Mouse (Mus musculus) heart, embryonic 10.5 days (tissue): ENCODE data around the gene Tmem107. TPM values are rescaled to one million over a fixed set of nuclear protein-coding genes. Genes with fewer than 3 reads are reported as not detected.
A peak's percentile ranks its signal among the peaks of the same experiment; 100 is the strongest.

Source experiments
- DNase-seq: peaks from one replicate; pipeline ENCODE4 v3.0.0-alpha.2; 2017; ENCODE audit warnings: low spot score
- H3K27ac ChIP-seq: fragments of 300-500 bp; sonication (generic); 2 replicates; pipeline ENCODE4 v1.5.1; 2016; ENCODE audit warnings: mild to moderate bottlenecking
- H3K27me3 ChIP-seq: fragments of 300-500 bp; sonication (generic); 2 replicates; pipeline ENCODE4 v1.6.1; 2016; ENCODE audit warnings: mild to moderate bottlenecking; ENCODE audit not compliant: poor library complexity, insufficient read depth, severe bottlenecking
- H3K36me3 ChIP-seq: fragments of 300-500 bp; sonication (generic); 2 replicates; pipeline ENCODE4 v1.6.1; 2016; ENCODE audit warnings: mild to moderate bottlenecking, moderate library complexity
- H3K4me1 ChIP-seq: fragments of 300-500 bp; sonication (generic); 2 replicates; pipeline ENCODE4 v1.6.1; 2016; ENCODE audit warnings: mild to moderate bottlenecking
- H3K4me3 ChIP-seq: fragments of 300-500 bp; sonication (generic); 2 replicates; pipeline ENCODE4 v1.5.1; 2016; ENCODE audit warnings: mild to moderate bottlenecking, moderate library complexity
- H3K9me3 ChIP-seq: fragments of 300-500 bp; sonication (generic); 2 replicates; pipeline ENCODE4 v1.6.1; 2016; ENCODE audit warnings: mild to moderate bottlenecking, moderate library complexity
- WGBS: fragments of 180-500 bp; shearing (Covaris S2); methylation state at CpG from one replicate; pipeline ENCODE4 v1.1.7; 2016; 5-methylcytosine and 5-hydroxymethylcytosine counted together
- polyA plus RNA-seq: library from polyadenylated mRNA; unstranded; fragments of >200 nt; fragmentation: Nextera tagmentation; extraction: Ambion mirVana; gene quantifications from 2 replicates; pipeline ENCODE4 v1.2.1, GENCODE M21; 2016

Gene Tmem107
- polyA plus RNA-seq, 1 experiment from 2014 or later, result 30.4 TPM

- Histone ChIP-seq H3K4me3 (peak overlapping the region; percentile 96), H3K27ac (no peak overlapping the region), H3K27me3 (no peaks in the 10 kb centered on the region), H3K36me3 (peaks cover 44% of the 10 kb centered on the region), H3K4me1 (peaks cover 24% of the 10 kb centered on the region), H3K9me3 (no peaks in the 10 kb centered on the region)
- peak; percentile 75 for DNase-seq
- 90% methylated on average over 12 of the region's 12 CpGs for WGBS
These were observed 23.0 kb upstream of the Tmem107 start for GRCm38 (mm10) chr11:69047592-69047991.

- no peak overlapping the region for H3K27ac ChIP-seq
- H3K36me3 ChIP-seq, result peaks cover 50% of the 10 kb centered on the region
- no peaks in the 10 kb centered on the region for H3K9me3 ChIP-seq
- H3K4me1 ChIP-seq, result peaks cover 24% of the 10 kb centered on the region
- no peak overlapping the region for H3K4me3 ChIP-seq
- DNase-seq, result peak; percentile 70
- H3K27me3 ChIP-seq, result no peaks in the 10 kb centered on the region
- 90% methylated on average over 14 of the region's 14 CpGs for WGBS
These were observed 22.5 kb upstream of the Tmem107 start for GRCm38 (mm10) chr11:69048151-69048550.

GRCm38 (mm10) chr11:69050748-69051147 lies 19.9 kb upstream of the Tmem107 start:
- Histone ChIP-seq H3K27me3 (no peaks in the 10 kb centered on the region), H3K4me1 (peaks cover 24% of the 10 kb centered on the region), H3K27ac (no peak overlapping the region), H3K4me3 (no peak overlapping the region), H3K9me3 (no peaks in the 10 kb centered on the region), H3K36me3 (peaks cover 65% of the 10 kb centered on the region)
- 89% methylated on average over 8 of the region's 8 CpGs for WGBS
- DNase-seq, result peak; percentile 70

GRCm38 (mm10) chr11:69051771-69052170 lies 18.8 kb upstream of the Tmem107 start:
- Histone ChIP-seq H3K36me3 (peaks cover 65% of the 10 kb centered on the region), H3K27ac (no peak overlapping the region), H3K4me1 (peaks cover 21% of the 10 kb centered on the region), H3K9me3 (no peaks in the 10 kb centered on the region), H3K27me3 (no peaks in the 10 kb centered on the region), H3K4me3 (no peak overlapping the region)
- 89% methylated on average over 4 of the region's 4 CpGs for WGBS
- DNase-seq, result no peak

- no peaks in the 10 kb centered on the region for H3K9me3 ChIP-seq
- H3K36me3 ChIP-seq, result peaks cover 61% of the 10 kb centered on the region
- H3K4me3 ChIP-seq, result no peak overlapping the region
- H3K27me3 ChIP-seq, result no peaks in the 10 kb centered on the region
- 85% methylated on average over 2 of the region's 2 CpGs for WGBS
- peak; percentile 71 for DNase-seq
- no peak overlapping the region for H3K27ac ChIP-seq
- peaks cover 9% of the 10 kb centered on the region; the same call in 1 of the 2 replicates for H3K4me1 ChIP-seq
These were observed 17.7 kb upstream of the Tmem107 start for GRCm38 (mm10) chr11:69052824-69053421.

GRCm38 (mm10) chr11:69053848-69054247 lies 16.8 kb upstream of the Tmem107 start:
- Histone ChIP-seq H3K4me3 (no peak overlapping the region), H3K9me3 (no peaks in the 10 kb centered on the region), H3K36me3 (peaks cover 52% of the 10 kb centered on the region), H3K27me3 (no peaks in the 10 kb centered on the region), H3K27ac (no peak overlapping the region), H3K4me1 (peaks cover 10% of the 10 kb centered on the region)
- 72% methylated on average over 3 of the region's 3 CpGs for WGBS
- DNase-seq, result no peak

- peak; percentile 58 for DNase-seq
- peak overlapping the region; percentile 95; the same call in 1 of the 2 replicates for H3K27ac ChIP-seq
These were observed 12.3 kb upstream of the Tmem107 start for GRCm38 (mm10) chr11:69058265-69058664.

GRCm38 (mm10) chr11:69058729-69059356 lies 11.8 kb upstream of the Tmem107 start:
- 2% methylated on average over 19 of the region's 19 CpGs for WGBS
- peaks cover 9% of the 10 kb centered on the region; the same call in 1 of the 2 replicates for H3K36me3 ChIP-seq

More at GRCm38 (mm10) chr11:69058265-69058664, 12.3 kb upstream of the Tmem107 start:
- WGBS, result 72% methylated on average over 2 of the region's 2 CpGs
- peaks cover 15% of the 10 kb centered on the region for H3K36me3 ChIP-seq
- peaks cover 27% of the 10 kb centered on the region for H3K4me1 ChIP-seq
- H3K27me3 ChIP-seq, result no peaks in the 10 kb centered on the region
- peak overlapping the region; percentile 81 for H3K4me3 ChIP-seq
- no peaks in the 10 kb centered on the region for H3K9me3 ChIP-seq

GRCm38 (mm10) chr11:69059357-69059974 lies 11.1 kb upstream of the Tmem107 start, which contains the start of gene Borcs6:
Gene Borcs6, plus strand, starts transcription at chr11:69059717.
- under 1% methylated on average over 64 of the region's 64 CpGs for WGBS
- H3K4me3 ChIP-seq, result peak within 1 kb of the TSS; percentile 81
- H3K27ac ChIP-seq, result peak within 1 kb of the TSS; percentile 95
- H3K36me3 ChIP-seq, result 0 out of 2 replicates have a peak, but pooled peaks cover 2% of the 10 kb centered on the region
- H3K4me1 ChIP-seq, result peaks cover 34% of the 10 kb centered on the region
- H3K27me3 ChIP-seq, result no peaks in the 10 kb centered on the region
- H3K9me3 ChIP-seq, result no peaks in the 10 kb centered on the region
- peak; percentile 99 for DNase-seq

More at GRCm38 (mm10) chr11:69058729-69059356, 11.8 kb upstream of the Tmem107 start:
- peaks cover 27% of the 10 kb centered on the region for H3K4me1 ChIP-seq
- peak overlapping the region; percentile 81 for H3K4me3 ChIP-seq
- DNase-seq, result peak; percentile 75
- H3K27ac ChIP-seq, result peak overlapping the region; percentile 95
- no peaks in the 10 kb centered on the region for H3K9me3 ChIP-seq
- H3K27me3 ChIP-seq, result no peaks in the 10 kb centered on the region

GRCm38 (mm10) chr11:69059975-69060411 lies 10.6 kb upstream of the Tmem107 start:
- Histone ChIP-seq H3K4me1 (peaks cover 37% of the 10 kb centered on the region), H3K36me3 (0 out of 2 replicates have a peak, but pooled peaks cover 2% of the 10 kb centered on the region), H3K27me3 (no peaks in the 10 kb centered on the region), H3K9me3 (no peaks in the 10 kb centered on the region), H3K4me3 (peak overlapping the region; percentile 81), H3K27ac (peak overlapping the region; percentile 95)
- WGBS, result under 1% methylated on average over 49 of the region's 49 CpGs
- no peak for DNase-seq

- Histone ChIP-seq H3K4me1 (peaks cover 37% of the 10 kb centered on the region), H3K36me3 (no peaks in the 10 kb centered on the region), H3K4me3 (peak overlapping the region; percentile 81), H3K9me3 (no peaks in the 10 kb centered on the region), H3K27ac (peak overlapping the region; percentile 95), H3K27me3 (no peaks in the 10 kb centered on the region)
- WGBS, result under 1% methylated on average over 40 of the region's 40 CpGs
- no peak for DNase-seq
These were observed 10.0 kb upstream of the Tmem107 start for GRCm38 (mm10) chr11:69060448-69061254.

- 7% methylated on average over 17 of the region's 17 CpGs for WGBS
- peak overlapping the region; percentile 95 for H3K27ac ChIP-seq
- H3K4me1 ChIP-seq, result peaks cover 44% of the 10 kb centered on the region
- no peak for DNase-seq
- no peaks in the 10 kb centered on the region for H3K36me3 ChIP-seq
- H3K27me3 ChIP-seq, result no peaks in the 10 kb centered on the region
- H3K4me3 ChIP-seq, result peak overlapping the region; percentile 81
- no peaks in the 10 kb centered on the region for H3K9me3 ChIP-seq
These were observed 9.2 kb upstream of the Tmem107 start for GRCm38 (mm10) chr11:69061255-69061912.
